1 mouse cellular context compared by ENCODE assay signal in the genomic region with DNA sequence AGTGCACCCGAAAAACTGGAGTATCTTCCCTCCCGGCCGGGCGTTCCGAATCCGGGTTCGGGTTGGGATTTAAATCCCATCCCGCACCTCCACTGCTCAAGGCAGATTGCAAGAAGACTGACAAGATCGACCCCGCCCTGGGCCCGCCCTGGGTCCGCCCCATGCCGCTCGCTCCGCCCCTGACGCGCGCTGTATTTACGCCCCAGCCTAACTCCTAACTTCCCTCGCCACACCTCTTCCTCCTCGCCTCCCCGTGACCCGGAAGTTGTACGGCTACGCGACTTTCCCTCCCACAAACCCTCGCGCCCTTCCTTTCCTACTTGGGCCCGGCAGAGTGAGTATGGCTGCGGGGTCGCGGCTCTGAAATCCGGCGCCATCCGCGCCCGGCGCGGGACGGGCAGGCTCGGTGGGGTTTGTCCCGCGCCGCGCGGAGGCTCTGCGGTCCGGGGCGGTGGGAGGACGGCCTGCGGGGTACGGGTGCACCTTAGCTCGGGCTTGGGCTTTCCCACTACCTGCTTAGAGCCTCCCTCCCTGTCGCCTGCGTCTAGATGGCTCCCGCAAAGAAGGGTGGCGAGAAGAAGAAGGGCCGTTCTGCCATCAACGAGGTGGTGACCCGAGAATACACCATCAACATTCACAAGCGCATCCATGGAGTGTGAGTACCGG.
TF ChIP-seq lines count a peak whose summit lies in the region.

A gene (plus strand): TSS at position 242 of the 666 bp plus-strand sequence.

TF ChIP-seq in CH12.LX, 34 proteins besides CTCF, POLR2A, EP300 and RAD21 (continued from another document):
- TF ChIP-seq POLR2AphosphoS2 (IDR thresholded peaks at IDR 0.05; ENCODE audit: low read depth, low read length) (peak; percentile 75; the same call in 1 of the 2 replicates), ZMIZ1 (IDR thresholded peaks at IDR 0.05; ENCODE audit: low read depth, low read length) (no peak; the same call in 1 of the 2 replicates), CHD1 (IDR thresholded peaks at IDR 0.05; ENCODE audit: low read depth, low read length) (no peak), ZNF384 (IDR thresholded peaks at IDR 0.05; ENCODE audit: low read depth, low read length) (no peak), MYC (IDR thresholded peaks at IDR 0.05; ENCODE audit: low read depth, low read length) (peak; percentile 46), NELFE (IDR thresholded peaks at IDR 0.05; ENCODE audit: low read depth, low read length) (peak; percentile 94), KAT2A (IDR thresholded peaks at IDR 0.05; ENCODE audit: insufficient replicate concordance, low read length) (peak; percentile 93), PAX5 (IDR thresholded peaks at IDR 0.05; ENCODE audit: low read length) (no peak), HCFC1 (IDR thresholded peaks at IDR 0.05; ENCODE audit: low read depth, low read length) (peak; percentile 87), USF1 (IDR thresholded peaks at IDR 0.05; ENCODE audit: low read depth, low read length) (peak; percentile 36; the same call in 1 of the 2 replicates), JUND (conservative IDR thresholded peaks at IDR 0.05; ENCODE audit: low read depth, low read length) (no peak), ZC3H11A (IDR thresholded peaks at IDR 0.05; ENCODE audit: low read depth, low read length) (no peak), USF2 (conservative IDR thresholded peaks at IDR 0.05; ENCODE audit: low read depth, low read length) (no peak), MXI1 (IDR thresholded peaks at IDR 0.05; ENCODE audit: low read depth, low read length) (peak; percentile 49), CHD2 (IDR thresholded peaks at IDR 0.05; ENCODE audit: low read length) (peak; percentile 66; the same call in 1 of the 2 replicates), JUN (IDR thresholded peaks at IDR 0.05; ENCODE audit: insufficient read depth, low read depth, low read length) (no peak), SIN3A (IDR thresholded peaks at IDR 0.05; ENCODE audit: low read length) (no peak; the same call in 1 of the 2 replicates), TCF12 (IDR thresholded peaks at IDR 0.05; ENCODE audit: low read depth, low read length) (peak; percentile 95), E2F4 (IDR thresholded peaks at IDR 0.05; ENCODE audit: insufficient replicate concordance, low read depth, low read length) (no peak), IRF4 (IDR thresholded peaks at IDR 0.05; ENCODE audit: low read depth, low read length) (no peak)
